8 mouse cellular contexts compared by ENCODE assay signal in genomic region chr11:107132426-107132825, GRCm38 (mm10). TPM values are rescaled to one million over a fixed set of nuclear protein-coding genes. Genes with fewer than 3 reads are reported as not detected.
DNase-seq lines count a peak whose midpoint lies in the region; ATAC-seq and TF ChIP-seq lines count a peak whose summit lies in the region.

No protein-coding gene starts in this region.

- peak; percentile 45 for ATAC-seq in heart, embryonic 14.5 days (ENCODE audit: insufficient number of reproducible peaks, insufficient read depth, low FRiP score, low read depth)
- ATAC-seq in intestine, postnatal 0 days: peak; percentile 63
- peak; percentile 40; the same call in 1 of the 2 replicates for ATAC-seq in lung, embryonic 15.5 days (ENCODE audit: borderline replicate concordance, extremely low read depth, low FRiP score, low TSS enrichment)

- H3K4me2 ChIP-seq in heart, embryonic 14.5 days (ENCODE audit: low read length): peak overlapping the region; percentile 94
- peak overlapping the region; percentile 85 for H3K4me2 ChIP-seq in intestine, postnatal 0 days (replicated peaks; ENCODE audit: low read depth)
- H3K4me2 ChIP-seq in lung, embryonic 15.5 days: peak overlapping the region; percentile 87

- H3K27ac ChIP-seq in heart, embryonic 14.5 days (replicated peaks in 1 of 2; ENCODE audit: control insufficient read depth in 1 of 2, insufficient read depth in 1 of 2, low read depth in 2 of 2, low read length in 2 of 2): peak overlapping the region; percentile 4 to 98; a peak in 1 of 4 replicates
- peak overlapping the region; percentile 99 for H3K27ac ChIP-seq in embryonic facial prominence, embryonic 10.5 days (replicated peaks)
- H3K27ac ChIP-seq in intestine, postnatal 0 days (ENCODE audit: low read depth, low read length): 0 out of 2 replicates have a peak overlapping the region, but pooled peaks have one; percentile 97
- peak overlapping the region; percentile 97 for H3K27ac ChIP-seq in lung, embryonic 15.5 days

- TF ChIP-seq CTCF in intestine, postnatal 0 days (IDR thresholded peaks at IDR 0.05; ENCODE audit: low read depth): no peak

- H3K27me3 ChIP-seq in heart, embryonic 14.5 days (ENCODE audit: control insufficient read depth, insufficient read depth, low read length): no peaks in the 10 kb centered on the region
- no peaks in the 10 kb centered on the region for H3K27me3 ChIP-seq in embryonic facial prominence, embryonic 10.5 days (replicated peaks; ENCODE audit: low read depth, poor library complexity, severe bottlenecking)
- no peaks in the 10 kb centered on the region for H3K27me3 ChIP-seq in intestine, postnatal 0 days (replicated peaks; ENCODE audit: control insufficient read depth, insufficient read depth, low read length)
- H3K27me3 ChIP-seq in lung, embryonic 15.5 days: no peaks in the 10 kb centered on the region

- H3K4me3 ChIP-seq in heart, embryonic 14.5 days (ENCODE audit: control insufficient read depth in 1 of 2, insufficient read depth in 1 of 2, low read depth in 1 of 2, low read length in 2 of 2): peak overlapping the region; percentile 71 to 89
- H3K4me3 ChIP-seq in embryonic facial prominence, embryonic 10.5 days: peak overlapping the region; percentile 89
- peak overlapping the region; percentile 96 for H3K4me3 ChIP-seq in intestine, postnatal 0 days (ENCODE audit: low read depth, low read length)
- H3K4me3 ChIP-seq in lung, embryonic 15.5 days: peak overlapping the region; percentile 79

- peak overlapping the region; percentile 97 for H3K9ac ChIP-seq in heart, embryonic 14.5 days (ENCODE audit: low read length)
- peak overlapping the region; percentile 97 for H3K9ac ChIP-seq in intestine, postnatal 0 days (ENCODE audit: low read depth, low read length)
- peak overlapping the region; percentile 87 for H3K9ac ChIP-seq in lung, embryonic 15.5 days

- intact Hi-C loops in heart, postnatal 10 days (cut with DNase I): loop anchor here (5.0 kb wide), 1 partner anchor 135 kb away; the partner anchor contains the start of gene Kpna2
- intact Hi-C loops in left cerebral cortex, postnatal 4 days (cut with DNase I): no loop called here

- no peaks in the 10 kb centered on the region for H3K9me3 ChIP-seq in heart, embryonic 14.5 days (ENCODE audit: control insufficient read depth, low read length)
- no peaks in the 10 kb centered on the region for H3K9me3 ChIP-seq in embryonic facial prominence, embryonic 10.5 days
- no peaks in the 10 kb centered on the region for H3K9me3 ChIP-seq in intestine, postnatal 0 days (ENCODE audit: control insufficient read depth)
- H3K9me3 ChIP-seq in lung, embryonic 15.5 days: no peaks in the 10 kb centered on the region

- 0 out of 2 replicates have a peak, but pooled peaks cover 2% of the 10 kb centered on the region for H3K36me3 ChIP-seq in heart, embryonic 14.5 days (ENCODE audit: control insufficient read depth, insufficient read depth, low read length)
- peaks cover 9% of the 10 kb centered on the region; the same call in 1 of the 2 replicates for H3K36me3 ChIP-seq in embryonic facial prominence, embryonic 10.5 days (replicated peaks)
- H3K36me3 ChIP-seq in intestine, postnatal 0 days (ENCODE audit: control insufficient read depth, insufficient read depth): no peaks in the 10 kb centered on the region
- no peaks in the 10 kb centered on the region for H3K36me3 ChIP-seq in lung, embryonic 15.5 days

- H3K4me1 ChIP-seq in heart, embryonic 14.5 days (ENCODE audit: control insufficient read depth in 2 of 2, insufficient read depth in 2 of 2, low read length in 2 of 2): peaks cover 2 to 15% of the 10 kb centered on the region in 2 experiments; a peak in 3 of 4 replicates
- H3K4me1 ChIP-seq in embryonic facial prominence, embryonic 10.5 days: peaks cover 21% of the 10 kb centered on the region
- H3K4me1 ChIP-seq in intestine, postnatal 0 days (replicated peaks; ENCODE audit: control insufficient read depth, insufficient read depth, low read length): no peaks in the 10 kb centered on the region
- H3K4me1 ChIP-seq in lung, embryonic 15.5 days: peaks cover 20% of the 10 kb centered on the region

- DNase-seq in heart, postnatal 10 days: no peak
- DNase-seq in embryonic facial prominence, embryonic 10.5 days (ENCODE audit: low spot score): peak; percentile 61
- DNase-seq in thymus, postnatal 10 days (ENCODE audit: low spot score in 2 of 2): no peak
- no peak for DNase-seq in left cerebral cortex, postnatal 4 days
- no peak for DNase-seq in spleen, postnatal 10 days (ENCODE audit: low spot score in 2 of 2)

- WGBS in heart, embryonic 14.5 days: 1% methylated on average over 16 of the region's 16 CpGs
- under 1% methylated on average over 16 of the region's 16 CpGs for WGBS in embryonic facial prominence, embryonic 10.5 days
- under 1% methylated on average over 16 of the region's 16 CpGs for WGBS in intestine, postnatal 0 days
- WGBS in lung, embryonic 15.5 days: under 1% methylated on average over 16 of the region's 16 CpGs

RNA-seq across cellular contexts. Expression of gene Bptf, which starts 0.5 kb away (rescaled TPM):
- polyA plus RNA-seq in heart, embryonic 14.5 days (2014; fragmentation: Nextera tagmentation; extraction: Ambion mirVana): 25.6 and 31.3 TPM in 2 replicates
- 10 to 100 TPM; 35.5 to 40.9 TPM for total RNA-seq in heart, postnatal 10 days (2021)
- polyA plus RNA-seq in embryonic facial prominence, embryonic 10.5 days (2016; fragmentation: Nextera tagmentation; extraction: Ambion mirVana): 33.8 and 34.9 TPM in 2 replicates
- 14.4 and 17.8 TPM in 2 replicates for polyA plus RNA-seq in intestine, postnatal 0 days (2015; fragmentation: Nextera tagmentation; extraction: Ambion mirVana)
- polyA plus RNA-seq in lung, embryonic 15.5 days (2015; fragmentation: Nextera tagmentation; extraction: Ambion mirVana): 28.6 and 30.1 TPM in 2 replicates
- total RNA-seq in left cerebral cortex, postnatal 4 days (2021): 10 to 100 TPM; 88.8 to 90.4 TPM

RNA-seq across cellular contexts. Expression of gene Nol11, which starts 56.8 kb away (rescaled TPM):
- 43.0 and 43.3 TPM in 2 replicates for polyA plus RNA-seq in heart, embryonic 14.5 days (2014; fragmentation: Nextera tagmentation; extraction: Ambion mirVana)
- total RNA-seq in heart, postnatal 10 days (2021): 10 to 100 TPM; 21.7 to 24.9 TPM
- polyA plus RNA-seq in embryonic facial prominence, embryonic 10.5 days (2016; fragmentation: Nextera tagmentation; extraction: Ambion mirVana): 70.7 and 73.3 TPM in 2 replicates
- 14.8 TPM in 2 replicates for polyA plus RNA-seq in intestine, postnatal 0 days (2015; fragmentation: Nextera tagmentation; extraction: Ambion mirVana)
- 55.6 and 57.2 TPM in 2 replicates for polyA plus RNA-seq in lung, embryonic 15.5 days (2015; fragmentation: Nextera tagmentation; extraction: Ambion mirVana)
- 10 to 100 TPM; 33.0 to 35.2 TPM for total RNA-seq in left cerebral cortex, postnatal 4 days (2021)
